ENCODE assay signal across 17 mouse cellular contexts in genomic region chr1:29405807-29406206, GRCm38 (mm10).
DNase-seq lines count a peak whose midpoint lies in the region; ATAC-seq and TF ChIP-seq lines count a peak whose summit lies in the region.
"Had no signal": no experiment of that assay in that cellular context is flagged by ENCODE, and none has a peak within 500 bp of the region (broad histone marks: within the 10 kb centered on the region; RNA-seq: fewer than 3 reads in every experiment).

No protein-coding gene starts in this region.

- WGBS in midbrain, postnatal 0 days = 69% methylated on average over 5 of the region's 5 CpGs
- 75% methylated on average over 5 of the region's 5 CpGs for WGBS in midbrain, embryonic 10.5 days
- WGBS in stomach, postnatal 0 days = 43% methylated on average over 5 of the region's 5 CpGs
- 61% methylated on average over 5 of the region's 5 CpGs for WGBS in liver, postnatal 0 days (ENCODE audit: insufficient replicate concordance)

- no peaks in the 10 kb centered on the region for H3K36me3 ChIP-seq in midbrain, postnatal 0 days (ENCODE audit: insufficient read depth, low read length)
- no peaks in the 10 kb centered on the region for H3K36me3 ChIP-seq in midbrain, embryonic 10.5 days
- H3K36me3 ChIP-seq in stomach, postnatal 0 days (ENCODE audit: control insufficient read depth, insufficient read depth, low read length) = no peaks in the 10 kb centered on the region
- no peaks in the 10 kb centered on the region for H3K36me3 ChIP-seq in liver, postnatal 0 days (replicated peaks; ENCODE audit: insufficient read depth, low read length)
- H3K36me3 ChIP-seq: heart, embryonic 15.5 days; hindbrain, embryonic 10.5 days; lung, embryonic 15.5 days had no signal

- no peak overlapping the region for H3K4me3 ChIP-seq in midbrain, postnatal 0 days (ENCODE audit: low read depth, low read length)
- no peak overlapping the region for H3K4me3 ChIP-seq in midbrain, embryonic 10.5 days
- H3K4me3 ChIP-seq in stomach, postnatal 0 days (ENCODE audit: low read depth, low read length) = no peak overlapping the region
- H3K4me3 ChIP-seq in liver, postnatal 0 days (ENCODE audit: low read depth, low read length) = no peak overlapping the region
- H3K4me3 ChIP-seq: erythroblast, embryonic 14.5 days; heart, embryonic 15.5 days; hindbrain, embryonic 10.5 days; lung, embryonic 15.5 days had no signal

- peak; percentile 7 for DNase-seq in embryo, embryonic 11 days
- no peak for DNase-seq in embryo, embryonic 9.5 days (ENCODE audit: extremely low spot score)
- DNase-seq in midbrain, postnatal 0 days (ENCODE audit: low spot score) = peak; percentile 24
- no peak for DNase-seq in midbrain, embryonic 10.5 days (ENCODE audit: low spot score)
- DNase-seq in layer of hippocampus, adult 9-11 months = peak; percentile 5
- DNase-seq in stomach, postnatal 0 days (ENCODE audit: low spot score) = no peak
- no peak for DNase-seq in liver, postnatal 0 days
- no peak for DNase-seq in thymus, postnatal 14 days
- DNase-seq: kidney, postnatal 25 days; spleen, adult 18-20 months; thymus, postnatal 25 days had no signal

- H3K9ac ChIP-seq in midbrain, postnatal 0 days (replicated peaks; ENCODE audit: low read length, poor library complexity, severe bottlenecking) = no peak overlapping the region
- no peak overlapping the region for H3K9ac ChIP-seq in stomach, postnatal 0 days (ENCODE audit: low read length)
- no peak overlapping the region for H3K9ac ChIP-seq in liver, postnatal 0 days (replicated peaks)
- H3K9ac ChIP-seq: heart, embryonic 15.5 days; lung, embryonic 15.5 days had no signal

- H3K27me3 ChIP-seq in midbrain, postnatal 0 days (ENCODE audit: insufficient read depth, low read length) = no peaks in the 10 kb centered on the region
- H3K27me3 ChIP-seq in midbrain, embryonic 10.5 days (ENCODE audit: low read depth, poor library complexity, severe bottlenecking) = no peaks in the 10 kb centered on the region
- H3K27me3 ChIP-seq in stomach, postnatal 0 days (ENCODE audit: control insufficient read depth, insufficient read depth, low read length) = no peaks in the 10 kb centered on the region
- no peaks in the 10 kb centered on the region for H3K27me3 ChIP-seq in liver, postnatal 0 days (ENCODE audit: insufficient read depth, low read length)
- H3K27me3 ChIP-seq: heart, embryonic 15.5 days; lung, embryonic 15.5 days had no signal

- TF ChIP-seq EP300 in stomach, postnatal 0 days (optimal IDR thresholded peaks at IDR 0.05) = no peak
- TF ChIP-seq EP300 in liver, postnatal 0 days (IDR thresholded peaks at IDR 0.05; ENCODE audit: low read depth) = no peak

- H3K9me3 ChIP-seq in midbrain, postnatal 0 days (ENCODE audit: low read length) = no peaks in the 10 kb centered on the region
- no peaks in the 10 kb centered on the region for H3K9me3 ChIP-seq in midbrain, embryonic 10.5 days (replicated peaks)
- no peaks in the 10 kb centered on the region for H3K9me3 ChIP-seq in stomach, postnatal 0 days (ENCODE audit: control insufficient read depth, low read length)
- H3K9me3 ChIP-seq in liver, postnatal 0 days (ENCODE audit: low read length) = no peaks in the 10 kb centered on the region; the same call in 1 of the 2 replicates
- H3K9me3 ChIP-seq: heart, embryonic 15.5 days; hindbrain, embryonic 10.5 days; lung, embryonic 15.5 days had no signal

- H3K4me1 ChIP-seq in midbrain, postnatal 0 days (ENCODE audit: insufficient read depth, low read length) = no peaks in the 10 kb centered on the region
- no peaks in the 10 kb centered on the region for H3K4me1 ChIP-seq in midbrain, embryonic 10.5 days
- H3K4me1 ChIP-seq in stomach, postnatal 0 days (replicated peaks; ENCODE audit: control insufficient read depth, insufficient read depth) = no peaks in the 10 kb centered on the region
- H3K4me1 ChIP-seq in liver, postnatal 0 days (ENCODE audit: insufficient read depth) = no peaks in the 10 kb centered on the region
- H3K4me1 ChIP-seq: heart, embryonic 15.5 days; hindbrain, embryonic 10.5 days; lung, embryonic 15.5 days had no signal

- no peak for ATAC-seq in midbrain, postnatal 0 days (ENCODE audit: low FRiP score)
- no peak for ATAC-seq in stomach, postnatal 0 days (ENCODE audit: low FRiP score, low TSS enrichment)
- ATAC-seq in liver, postnatal 0 days = no peak
- ATAC-seq: intestine, postnatal 0 days had no signal

- H3K27ac ChIP-seq in midbrain, postnatal 0 days (ENCODE audit: low read depth, low read length) = no peak overlapping the region
- H3K27ac ChIP-seq in midbrain, embryonic 10.5 days (replicated peaks) = no peak overlapping the region
- no peak overlapping the region for H3K27ac ChIP-seq in stomach, postnatal 0 days (replicated peaks)
- H3K27ac ChIP-seq in liver, postnatal 0 days (ENCODE audit: low read depth) = no peak overlapping the region
- H3K27ac ChIP-seq: heart, embryonic 15.5 days; hindbrain, embryonic 10.5 days; lung, embryonic 15.5 days had no signal

- TF ChIP-seq CTCF in midbrain, postnatal 0 days (IDR thresholded peaks at IDR 0.05) = no peak
- TF ChIP-seq CTCF in stomach, postnatal 0 days (IDR thresholded peaks at IDR 0.05; ENCODE audit: low read depth) = no peak
- no peak for TF ChIP-seq CTCF in liver, postnatal 0 days (IDR thresholded peaks at IDR 0.05; ENCODE audit: low read depth)

- no peak overlapping the region for H3K4me2 ChIP-seq in midbrain, postnatal 0 days (ENCODE audit: low read depth, low read length, poor library complexity, severe bottlenecking)
- H3K4me2 ChIP-seq in stomach, postnatal 0 days (replicated peaks; ENCODE audit: low read depth) = no peak overlapping the region
- H3K4me2 ChIP-seq in liver, postnatal 0 days (ENCODE audit: low read depth, low read length) = no peak overlapping the region
- H3K4me2 ChIP-seq: heart, embryonic 15.5 days; liver, embryonic 11.5 days; lung, embryonic 15.5 days had no signal

Comparison
In these comparisons a context has a peak if more than half of its experiments do, and no peak if none do; other contexts are left out.
1. DNase-seq: peak in embryo, embryonic 11 days (single experiment), midbrain, postnatal 0 days (single experiment) and layer of hippocampus, adult 9-11 months (single experiment); none in embryo, embryonic 9.5 days (single experiment), midbrain, embryonic 10.5 days (single experiment), stomach, postnatal 0 days (single experiment), liver, postnatal 0 days (single experiment) and thymus, postnatal 14 days (single experiment).